8 mouse cellular contexts compared by ENCODE assay signal in the genomic region with DNA sequence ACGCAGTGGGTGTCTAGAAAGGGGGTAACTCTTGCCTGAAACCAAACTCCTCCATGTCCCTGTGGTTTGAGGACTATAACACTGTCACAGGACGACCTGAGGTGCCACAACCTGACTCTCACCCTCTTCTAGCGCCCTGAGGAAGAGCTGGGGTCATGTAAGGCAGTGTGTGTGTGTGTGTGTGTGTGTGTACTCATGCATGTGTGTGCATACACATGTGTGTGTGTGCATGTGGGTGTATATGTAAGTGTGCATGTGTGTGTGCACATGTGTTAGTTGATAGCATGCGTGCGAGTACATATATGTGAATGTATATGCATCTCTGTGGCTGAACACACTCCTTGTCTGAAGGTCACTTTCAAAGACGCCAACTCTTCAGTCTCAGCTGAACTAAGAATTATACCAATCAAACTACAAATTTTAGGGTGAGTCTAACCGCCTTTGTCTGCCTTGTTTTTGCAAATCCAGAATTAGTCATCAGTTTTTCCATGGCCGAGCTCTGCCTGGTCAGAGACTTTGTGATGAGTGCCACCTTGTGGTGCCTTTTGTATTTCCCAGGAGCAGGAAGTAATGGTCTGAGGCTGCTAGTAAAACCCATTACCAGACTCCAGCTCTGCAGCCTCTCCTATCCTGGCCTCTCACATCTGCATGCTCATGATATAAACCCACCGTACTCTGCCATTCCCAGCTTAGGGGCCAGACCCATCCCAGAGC. TPM values are rescaled to one million over a fixed set of nuclear protein-coding genes. Genes with fewer than 3 reads are reported as not detected.
A peak's percentile ranks its signal among the peaks of the same experiment; 100 is the strongest.
DNase-seq lines count a peak whose midpoint lies in the region; ATAC-seq and TF ChIP-seq lines count a peak whose summit lies in the region.

No protein-coding gene starts in this region.

- H3K4me3 ChIP-seq in ES-Bruce4 (ENCODE audit: low read depth, low read length): no peak overlapping the region
- no peak overlapping the region for H3K4me3 ChIP-seq in forebrain, embryonic 12.5 days (replicated peaks)

- H3K36me3 ChIP-seq in ES-Bruce4 (ENCODE audit: control insufficient read depth, insufficient read depth, low read length, poor library complexity, severe bottlenecking): no peaks in the 10 kb centered on the region
- no peaks in the 10 kb centered on the region for H3K36me3 ChIP-seq in forebrain, embryonic 12.5 days (replicated peaks)

- no peak overlapping the region for H3K4me2 ChIP-seq in forebrain, embryonic 12.5 days

- H3K27ac ChIP-seq in ES-Bruce4 (ENCODE audit: insufficient read depth, low read length): no peak overlapping the region
- H3K27ac ChIP-seq in forebrain, embryonic 12.5 days: no peak overlapping the region

- intact Hi-C loops in heart, postnatal 10 days (cut with DNase I): loop anchor here (1.0 to 5.0 kb wide), 3 partner anchors 101 to 436 kb away; a partner anchor contains a TSS

- no peaks in the 10 kb centered on the region for H3K9me3 ChIP-seq in ES-Bruce4 (replicated peaks; ENCODE audit: control insufficient read depth, insufficient read depth, low read length, poor library complexity, severe bottlenecking)
- H3K9me3 ChIP-seq in forebrain, embryonic 12.5 days: no peaks in the 10 kb centered on the region

- DNase-seq in brain, embryonic 18.5 days (ENCODE audit: low read depth, low spot score): peak; percentile 74
- peak; percentile 88 to 91 for DNase-seq in heart, postnatal 10 days
- peak; percentile 90 to 92 for DNase-seq in kidney, postnatal 4 days
- peak; percentile 58 to 73 for DNase-seq in lung, adult 18-20 months
- peak; percentile 76 for DNase-seq in ovary, postnatal 36 days (ENCODE audit: low spot score)
- peak; percentile 56 for DNase-seq in thymus, postnatal 14 days

- TF ChIP-seq EP300 in ES-Bruce4 (IDR thresholded peaks at IDR 0.05; ENCODE audit: insufficient read depth, low read depth, low read length): no peak

- TF ChIP-seq CTCF in ES-Bruce4 (IDR thresholded peaks at IDR 0.05; ENCODE audit: low read depth, low read length): peak; percentile 52

- no peak overlapping the region for H3K9ac ChIP-seq in ES-Bruce4 (ENCODE audit: low read depth, poor library complexity, severe bottlenecking)
- H3K9ac ChIP-seq in forebrain, embryonic 12.5 days: no peak overlapping the region

- H3K4me1 ChIP-seq in ES-Bruce4 (ENCODE audit: control insufficient read depth, insufficient read depth, low read length): no peaks in the 10 kb centered on the region
- peaks cover 6% of the 10 kb centered on the region for H3K4me1 ChIP-seq in forebrain, embryonic 12.5 days

- peak; percentile 69 for ATAC-seq in forebrain, embryonic 12.5 days (ENCODE audit: low FRiP score)

- no peak for TF ChIP-seq POLR2A in ES-Bruce4 (IDR thresholded peaks at IDR 0.05; ENCODE audit: insufficient read depth, low read length)

- no peaks in the 10 kb centered on the region for H3K27me3 ChIP-seq in ES-Bruce4 (ENCODE audit: control insufficient read depth, insufficient read depth, low read length, poor library complexity, severe bottlenecking)
- H3K27me3 ChIP-seq in forebrain, embryonic 12.5 days: peaks cover 11% of the 10 kb centered on the region; the same call in 1 of the 2 replicates

- 59% methylated on average over 9 of the region's 9 CpGs for WGBS in forebrain, embryonic 12.5 days

RNA-seq across cellular contexts. Expression of a gene that starts 14.6 kb away (rescaled TPM):
- 104 and 122 TPM in 2 replicates for polyA plus RNA-seq in ES-Bruce4 (2011; ENCODE audit: insufficient read depth, insufficient read length, low read depth, missing spikeins)
- polyA plus RNA-seq in forebrain, embryonic 12.5 days (2016; fragmentation: Nextera tagmentation; extraction: Ambion mirVana): 171 and 177 TPM in 2 replicates
- 10 to 100 TPM; 84.1 to 87.8 TPM for total RNA-seq in heart, postnatal 10 days (2021)
